Mouse (Mus musculus): Measurements from ENCODE around the gene Sept9. TPM values are rescaled to one million over a fixed set of nuclear protein-coding genes. Genes with fewer than 3 reads are reported as not detected.
A peak's percentile ranks its signal among the peaks of the same experiment; 100 is the strongest.

The Sept9 gene
- polyA plus RNA-seq, 1 experiment from 2014 or later = 106 TPM

DNA sequence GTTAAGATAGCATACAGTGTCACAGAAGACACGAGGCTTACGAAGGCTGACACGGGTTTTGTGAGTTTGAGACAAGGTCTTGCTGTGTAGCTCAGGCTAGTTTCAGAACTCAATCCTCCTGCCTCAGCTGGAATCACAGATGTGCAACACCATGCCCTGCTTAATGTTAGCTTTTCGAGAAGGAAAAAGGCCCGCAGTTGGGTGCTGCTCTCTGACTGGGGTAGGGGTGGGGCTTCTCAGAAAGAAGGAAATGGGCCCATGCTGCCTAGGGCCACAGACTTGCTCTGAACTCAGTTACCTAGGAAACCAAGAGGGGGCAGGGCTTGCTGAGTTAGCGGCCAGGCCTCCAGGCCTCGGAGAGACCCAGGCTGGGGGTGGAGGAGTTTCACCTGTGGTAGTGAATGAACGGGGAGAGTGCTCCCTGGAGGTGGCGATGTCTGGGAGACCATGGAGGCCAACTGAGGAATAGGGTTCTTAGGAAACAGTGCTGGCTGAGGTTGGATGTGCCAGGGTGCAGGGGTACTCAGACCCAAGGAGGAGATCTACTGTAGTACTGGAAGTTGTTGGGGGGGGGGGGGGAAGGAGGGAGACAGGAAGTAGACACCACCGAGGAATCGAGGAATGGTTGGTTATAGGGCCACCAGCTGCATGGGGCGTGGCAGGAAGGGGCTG lies 126.1 kb downstream of the Sept9 start:
- no peak for ATAC-seq (replicated peaks)
- no peaks in the 10 kb centered on the region for H3K9me3 ChIP-seq
- no peak overlapping the region for H3K4me2 ChIP-seq

DNA sequence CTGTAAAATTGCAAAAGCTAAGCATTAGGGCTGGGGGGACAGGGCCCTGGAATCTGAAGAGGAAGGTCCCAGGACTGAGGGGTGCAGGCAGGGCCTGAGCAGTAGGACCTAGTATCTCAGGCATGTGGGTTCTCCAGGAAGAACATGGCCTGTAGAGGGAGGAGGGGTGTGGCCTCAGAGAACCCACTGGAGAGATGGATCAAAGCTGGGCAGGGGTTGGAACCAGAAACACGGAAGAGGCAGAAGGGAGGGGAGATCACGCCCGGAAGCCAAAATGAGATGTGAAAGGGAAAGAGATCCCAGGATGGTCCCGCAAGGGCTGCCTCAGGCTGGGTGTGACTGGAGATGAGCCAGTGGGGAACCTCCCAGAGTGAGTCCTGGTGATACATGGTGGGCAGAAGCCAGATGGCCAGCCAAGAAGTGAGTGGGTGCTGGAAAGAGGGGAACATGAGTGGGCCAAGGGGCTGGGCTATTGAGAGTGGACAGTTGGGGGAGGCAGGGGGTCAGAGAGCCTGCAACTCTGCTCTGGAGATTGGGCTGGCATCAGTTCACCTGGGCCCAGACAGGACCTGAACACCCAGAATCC lies 126.8 kb downstream of the Sept9 start:
- peaks cover 30% of the 10 kb centered on the region for H3K4me1 ChIP-seq
- no peaks in the 10 kb centered on the region for H3K9me3 ChIP-seq
- no peaks in the 10 kb centered on the region for H3K36me3 ChIP-seq (replicated peaks)
- H3K27ac ChIP-seq = no peak overlapping the region
- no peak for ATAC-seq (replicated peaks)
- H3K4me3 ChIP-seq = no peak overlapping the region
- H3K27me3 ChIP-seq (replicated peaks) = no peaks in the 10 kb centered on the region
- no peak overlapping the region for H3K9ac ChIP-seq
- no peak overlapping the region for H3K4me2 ChIP-seq
- WGBS = 69% methylated on average over 4 of the region's 4 CpGs

More for the DNA sequence above, 126.1 kb downstream of the Sept9 start:
- H3K27me3 ChIP-seq (replicated peaks) = no peaks in the 10 kb centered on the region
- H3K36me3 ChIP-seq (replicated peaks) = no peaks in the 10 kb centered on the region
- 37% methylated on average over 12 of the region's 12 CpGs for WGBS
- no peak overlapping the region for H3K4me3 ChIP-seq
- H3K4me1 ChIP-seq = peaks cover 24% of the 10 kb centered on the region
- no peak overlapping the region for H3K9ac ChIP-seq
- H3K27ac ChIP-seq = no peak overlapping the region

DNA sequence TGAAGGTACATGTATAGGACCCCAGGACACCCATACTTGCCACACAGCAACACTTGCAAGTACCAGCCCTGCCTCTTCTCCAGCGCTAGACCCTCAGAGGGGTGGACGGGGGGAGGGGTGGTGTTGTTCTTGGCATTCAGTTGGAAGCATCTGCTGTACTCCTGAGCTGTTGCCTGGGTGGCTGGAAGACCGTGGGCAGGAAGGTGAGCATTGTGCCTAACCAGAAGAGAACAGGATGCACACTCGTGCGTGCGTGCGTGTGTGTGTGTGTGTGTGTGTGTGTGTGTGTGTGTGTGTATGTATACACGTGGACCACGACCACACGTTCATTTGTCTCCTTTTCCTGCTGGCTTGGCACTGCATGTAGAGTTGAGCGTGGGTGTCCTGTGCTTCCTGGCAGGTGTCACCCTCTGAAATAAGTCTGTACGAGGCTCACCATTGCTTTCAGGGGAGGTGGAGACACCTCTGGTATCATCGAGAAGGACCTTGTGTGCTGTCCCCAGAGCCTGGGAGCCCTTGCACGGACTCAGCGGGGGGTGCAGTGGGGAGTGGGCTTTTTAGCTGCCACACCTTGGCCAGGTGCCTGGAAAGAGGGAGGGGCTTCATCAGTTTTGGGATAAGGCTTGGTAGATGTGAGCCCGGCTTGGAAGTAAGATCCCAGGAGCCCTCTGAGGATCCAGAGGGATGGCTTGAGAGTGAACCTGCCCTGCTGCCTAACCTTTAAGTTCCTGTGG lies 127.6 kb downstream of the Sept9 start:
- WGBS = 73% methylated on average over 16 of the region's 16 CpGs
- H3K27ac ChIP-seq = no peak overlapping the region
- peaks cover 37% of the 10 kb centered on the region for H3K4me1 ChIP-seq

DNA sequence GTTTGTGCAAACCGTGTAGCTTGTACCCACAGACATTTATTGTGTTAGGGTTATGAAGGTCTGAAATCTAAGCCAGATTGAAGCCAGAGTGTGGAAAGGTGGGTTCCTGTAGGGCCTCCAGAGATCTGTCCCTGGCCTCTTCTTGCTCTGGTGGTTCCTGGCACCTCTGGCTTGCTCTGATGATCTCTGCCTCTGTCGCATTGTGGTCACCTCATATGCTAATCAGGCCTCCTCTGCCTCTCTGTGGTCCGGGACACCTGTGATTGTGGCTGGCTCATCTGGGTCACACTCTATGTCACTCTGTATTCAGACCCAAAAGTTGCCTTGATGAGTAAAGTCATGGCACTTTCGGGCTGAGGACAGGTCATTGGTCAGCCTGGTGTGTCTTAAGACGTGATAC lies 128.2 kb downstream of the Sept9 start:
- WGBS = 85% methylated on average over 5 of the region's 5 CpGs
- Histone ChIP-seq H3K4me2 (no peak overlapping the region), H3K27me3 (replicated peaks) (no peaks in the 10 kb centered on the region), H3K27ac (no peak overlapping the region), H3K9ac (no peak overlapping the region), H3K9me3 (no peaks in the 10 kb centered on the region), H3K4me3 (no peak overlapping the region), H3K36me3 (replicated peaks) (no peaks in the 10 kb centered on the region), H3K4me1 (peaks cover 37% of the 10 kb centered on the region)
- no peak for ATAC-seq (replicated peaks)

More for the DNA sequence above, 127.6 kb downstream of the Sept9 start:
- H3K4me2 ChIP-seq = no peak overlapping the region
- H3K9ac ChIP-seq = no peak overlapping the region
- no peaks in the 10 kb centered on the region for H3K9me3 ChIP-seq
- H3K36me3 ChIP-seq (replicated peaks) = no peaks in the 10 kb centered on the region
- H3K27me3 ChIP-seq (replicated peaks) = no peaks in the 10 kb centered on the region
- no peak overlapping the region for H3K4me3 ChIP-seq
- no peak for ATAC-seq (replicated peaks)

- H3K9ac ChIP-seq = no peak overlapping the region
- peak overlapping the region; percentile 94 for H3K27ac ChIP-seq
- no peak for ATAC-seq (replicated peaks)
- H3K4me3 ChIP-seq = no peak overlapping the region
- WGBS = 70% methylated on average over 12 of the region's 12 CpGs
- H3K9me3 ChIP-seq = no peaks in the 10 kb centered on the region
- H3K4me1 ChIP-seq = peaks cover 59% of the 10 kb centered on the region
- no peaks in the 10 kb centered on the region for H3K27me3 ChIP-seq (replicated peaks)
- peak overlapping the region; percentile 66; the same call in 1 of the 2 replicates for H3K4me2 ChIP-seq
- H3K36me3 ChIP-seq (replicated peaks) = no peaks in the 10 kb centered on the region
Measured at GRCm38 (mm10) chr11:117330076-117330950, 130.9 kb downstream of the Sept9 start.

- no peak for ATAC-seq (replicated peaks)
- Histone ChIP-seq H3K9ac (peak overlapping the region; percentile 85; the same call in 1 of the 2 replicates), H3K36me3 (replicated peaks) (no peaks in the 10 kb centered on the region), H3K4me3 (no peak overlapping the region), H3K4me2 (peak overlapping the region; percentile 66), H3K9me3 (no peaks in the 10 kb centered on the region), H3K4me1 (peaks cover 60% of the 10 kb centered on the region), H3K27me3 (replicated peaks) (no peaks in the 10 kb centered on the region), H3K27ac (peak overlapping the region; percentile 94)
- WGBS = 17% methylated on average over 7 of the region's 7 CpGs
Measured at GRCm38 (mm10) chr11:117330951-117331254, 131.4 kb downstream of the Sept9 start.

DNA sequence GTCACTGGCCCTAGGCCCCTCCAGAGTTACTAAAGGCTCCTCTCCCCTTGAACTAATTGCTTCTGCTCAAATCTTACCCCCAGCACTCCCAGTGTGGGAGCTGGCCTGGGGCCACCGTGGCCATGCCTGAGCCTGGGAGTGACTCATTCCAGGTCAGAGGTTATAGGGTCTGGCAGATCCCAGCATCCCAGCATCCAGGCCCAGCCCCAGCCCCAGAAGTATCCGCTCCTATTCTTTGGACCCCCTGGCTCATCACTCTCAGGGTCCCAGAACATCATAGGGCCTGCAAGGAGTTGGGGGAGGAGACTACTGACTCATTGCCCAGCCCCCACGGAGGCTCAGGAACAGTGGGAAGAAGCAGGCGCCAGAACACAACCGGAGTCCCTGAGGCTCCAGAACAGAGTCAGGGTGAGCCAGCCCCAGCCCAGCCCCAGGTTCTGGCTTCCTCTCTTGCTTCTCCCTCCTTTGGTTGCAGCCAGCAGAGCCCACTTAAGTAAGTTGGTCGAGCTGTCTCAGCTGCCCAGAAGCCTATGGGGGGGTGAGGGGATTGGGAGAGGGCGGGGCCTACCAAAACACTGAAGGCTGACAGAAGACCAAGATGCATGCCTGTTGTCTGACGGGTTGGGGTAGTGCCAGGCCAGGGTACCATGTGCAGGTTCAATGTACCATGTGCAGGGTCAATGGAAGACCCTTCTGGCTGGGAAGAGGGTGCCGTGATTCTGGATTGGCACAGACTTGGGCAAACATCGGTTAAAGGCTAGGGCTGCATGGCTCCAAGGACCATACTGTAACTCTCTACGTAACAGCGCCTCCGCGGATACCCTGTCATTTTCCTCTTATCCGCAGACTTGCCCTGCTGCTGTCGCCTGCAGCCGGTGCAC lies 132.1 kb downstream of the Sept9 start:
- H3K36me3 ChIP-seq (replicated peaks) = no peaks in the 10 kb centered on the region
- H3K27me3 ChIP-seq (replicated peaks) = no peaks in the 10 kb centered on the region
- H3K4me2 ChIP-seq = peak overlapping the region; percentile 66
- H3K9ac ChIP-seq = peak overlapping the region; percentile 85
- WGBS = under 1% methylated on average over 17 of the region's 17 CpGs
- ATAC-seq (replicated peaks) = peak; percentile 64
- H3K27ac ChIP-seq = peak overlapping the region; percentile 94
- peak overlapping the region; percentile 62 for H3K4me3 ChIP-seq
- H3K9me3 ChIP-seq = no peaks in the 10 kb centered on the region
- H3K4me1 ChIP-seq = peaks cover 63% of the 10 kb centered on the region

- peak; percentile 92 for ATAC-seq (replicated peaks)
- H3K27me3 ChIP-seq (replicated peaks) = no peaks in the 10 kb centered on the region
- H3K4me3 ChIP-seq = peak overlapping the region; percentile 62
- H3K4me1 ChIP-seq = peaks cover 56% of the 10 kb centered on the region
- peak overlapping the region; percentile 94 for H3K27ac ChIP-seq
- WGBS = 0% methylated on average over 37 of the region's 37 CpGs
- no peaks in the 10 kb centered on the region for H3K9me3 ChIP-seq
- H3K36me3 ChIP-seq (replicated peaks) = no peaks in the 10 kb centered on the region
- peak overlapping the region; percentile 66 for H3K4me2 ChIP-seq
- peak overlapping the region; percentile 85 for H3K9ac ChIP-seq
Measured at GRCm38 (mm10) chr11:117332242-117333149, 133.0 kb downstream of the Sept9 start.

- H3K4me2 ChIP-seq = peak overlapping the region; percentile 66
- H3K4me1 ChIP-seq = peaks cover 62% of the 10 kb centered on the region
- H3K27ac ChIP-seq = peak overlapping the region; percentile 94
- WGBS = 9% methylated on average over 13 of the region's 13 CpGs
- H3K27me3 ChIP-seq (replicated peaks) = no peaks in the 10 kb centered on the region
- H3K4me3 ChIP-seq = peak overlapping the region; percentile 62
- peak overlapping the region; percentile 85 for H3K9ac ChIP-seq
- ATAC-seq (replicated peaks) = no peak
- H3K36me3 ChIP-seq (replicated peaks) = no peaks in the 10 kb centered on the region
- no peaks in the 10 kb centered on the region for H3K9me3 ChIP-seq
Measured at GRCm38 (mm10) chr11:117333150-117333715, 133.8 kb downstream of the Sept9 start.

GRCm38 (mm10) chr11:117334101-117334500 lies 134.6 kb downstream of the Sept9 start:
- Histone ChIP-seq H3K27ac (peak overlapping the region; percentile 94; the same call in 1 of the 2 replicates), H3K4me3 (peak overlapping the region; percentile 62), H3K9ac (peak overlapping the region; percentile 85), H3K4me2 (peak overlapping the region; percentile 66), H3K36me3 (replicated peaks) (no peaks in the 10 kb centered on the region), H3K9me3 (no peaks in the 10 kb centered on the region), H3K27me3 (replicated peaks) (no peaks in the 10 kb centered on the region), H3K4me1 (peaks cover 68% of the 10 kb centered on the region)
- 54% methylated on average over 6 of the region's 6 CpGs for WGBS
- no peak for ATAC-seq (replicated peaks)

Measured in midbrain, embryonic 15.5 days (tissue).